Mouse (Mus musculus) neutrophil, adult 59 days (primary cell): ENCODE measurements around the gene Gm10471. TPM values are rescaled to one million over a fixed set of nuclear protein-coding genes. Genes with fewer than 3 reads are reported as not detected.

Experiments used
- total RNA-seq, 2 experiments: library from RNA; stranded (reverse); gene quantifications; 1 replicate in 1 of 2; 2 replicates in 1 of 2; pipeline ENCODE4 v1.2.4; 2023

The Gm10471 gene
- not detected for total RNA-seq

DNA sequence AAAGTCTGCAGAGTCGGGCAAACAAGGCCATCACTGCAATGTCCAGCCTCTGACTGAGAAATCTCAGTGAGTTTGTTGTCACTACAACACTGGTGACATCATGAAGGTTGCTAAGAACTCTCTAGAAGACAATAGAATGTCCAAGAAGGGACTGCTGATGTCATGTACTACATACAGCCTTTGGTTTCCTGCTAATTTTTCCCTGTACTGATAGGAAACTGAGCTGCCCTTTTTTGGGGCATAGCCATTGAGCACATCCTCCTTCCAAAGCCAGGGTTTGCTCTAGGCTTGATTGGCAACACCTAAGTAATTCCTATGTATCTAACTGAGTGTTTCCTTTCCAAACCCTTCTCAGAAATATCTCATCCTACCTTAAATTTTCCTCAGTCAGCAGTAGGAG lies at the start of gene Gm10471:
Gene Gm10471 (minus strand): TSS at position 101 of the 400 bp plus-strand sequence.

DNA sequence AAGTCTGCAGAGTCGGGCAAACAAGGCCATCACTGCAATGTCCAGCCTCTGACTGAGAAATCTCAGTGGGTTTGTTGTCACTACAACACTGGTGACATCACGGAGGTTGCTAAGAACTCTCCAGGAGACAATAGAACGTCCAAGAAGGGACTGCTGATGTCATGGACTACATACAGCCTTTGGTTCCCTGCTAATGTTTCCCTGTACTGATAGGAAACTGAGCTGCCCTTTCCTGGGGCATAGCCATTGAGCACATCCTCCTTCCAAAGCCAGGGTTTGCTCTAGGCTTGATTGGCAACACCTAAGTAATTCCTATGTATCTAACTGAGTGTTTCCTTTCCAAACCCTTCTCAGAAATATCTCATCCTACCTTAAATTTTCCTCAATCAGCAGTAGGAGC lies 32.2 kb upstream of the Gm10471 start, which contains the start of gene Gm10220:
Gene Gm10220 (minus strand): TSS at position 101 of the 400 bp plus-strand sequence.

GRCm38 (mm10) chr5:26105262-26105661 lies 16.2 kb upstream of the Gm10471 start, which contains the start of gene 5031410I06Rik:
TSS of gene 5031410I06Rik (minus strand) at chr5:26105362.

DNA sequence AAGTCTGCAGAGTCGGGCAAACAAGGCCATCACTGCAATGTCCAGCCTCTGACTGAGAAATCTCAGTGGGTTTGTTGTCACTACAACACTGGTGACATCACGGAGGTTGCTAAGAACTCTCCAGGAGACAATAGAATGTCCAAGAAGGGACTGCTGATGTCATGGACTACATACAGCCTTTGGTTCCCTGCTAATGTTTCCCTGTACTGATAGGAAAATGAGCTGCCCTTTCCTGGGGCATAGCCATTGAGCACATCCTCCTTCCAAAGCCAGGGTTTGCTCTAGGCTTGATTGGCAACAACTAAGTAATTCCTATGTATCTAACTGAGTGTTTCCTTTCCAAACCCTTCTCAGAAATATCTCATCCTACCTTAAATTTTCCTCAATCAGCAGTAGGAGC lies 30.6 kb downstream of the Gm10471 start, which contains the start of gene Gm7347:
Gene Gm7347 (minus strand): TSS at position 101 of the 400 bp plus-strand sequence.

GRCm38 (mm10) chr5:26039458-26039857 lies 49.6 kb downstream of the Gm10471 start, which contains the start of gene Speer4a:
TSS of gene Speer4a (minus strand) at chr5:26039558.

Other genes starting within 250 kb of the Gm10471 start
- gene Gm21663, start 146.9 kb downstream of the Gm10471 start, total RNA-seq, result not detected
- gene Gm21671, start 134.9 kb downstream of the Gm10471 start, total RNA-seq, result not detected
- gene Gm21680, start 116.6 kb downstream of the Gm10471 start, total RNA-seq, result not detected
- gene Gm21698, start 100.6 kb downstream of the Gm10471 start, total RNA-seq, result not detected
- gene Gm1979, start 84.5 kb downstream of the Gm10471 start, total RNA-seq, result not detected
- gene Gm5862, start 66.4 kb downstream of the Gm10471 start, total RNA-seq, result not detected
- not detected for gene Speer4a, start 49.7 kb downstream of the Gm10471 start, total RNA-seq
- gene Gm7347, start 30.7 kb downstream of the Gm10471 start, total RNA-seq, result not detected
- gene 5031410I06Rik, start 16.1 kb upstream of the Gm10471 start, total RNA-seq, result not detected
- not detected for gene Gm10220, start 32.1 kb upstream of the Gm10471 start, total RNA-seq
- not detected for gene Gm7361, start 168.4 kb upstream of the Gm10471 start, total RNA-seq